Mouse (Mus musculus): ENCODE measurements around the gene Fam207a. TPM values are rescaled to one million over a fixed set of nuclear protein-coding genes. Genes with fewer than 3 reads are reported as not detected.

Gene Fam207a
- total and polyA plus RNA-seq, 2 experiments from 2014 or later: 32.7 to 47.1 TPM

- no peak overlapping the region for H3K4me2 ChIP-seq (ENCODE audit: low read depth, low read length, poor library complexity, severe bottlenecking)
- no peaks in the 10 kb centered on the region for H3K27me3 ChIP-seq (ENCODE audit: insufficient read depth, low read length)
- TF ChIP-seq CTCF (IDR thresholded peaks at IDR 0.05): no peak
- H3K4me1 ChIP-seq (ENCODE audit: insufficient read depth, low read length): no peaks in the 10 kb centered on the region
- H3K9me3 ChIP-seq (ENCODE audit: low read length): no peaks in the 10 kb centered on the region
- no peak overlapping the region for H3K4me3 ChIP-seq (ENCODE audit: low read depth, low read length)
- peak; percentile 6 for DNase-seq (ENCODE audit: low spot score)
- no peak for ATAC-seq (ENCODE audit: low FRiP score)
- no peaks in the 10 kb centered on the region for H3K36me3 ChIP-seq (ENCODE audit: insufficient read depth, low read length)
- no peak overlapping the region for H3K9ac ChIP-seq (replicated peaks; ENCODE audit: low read length, poor library complexity, severe bottlenecking)
- 71% methylated on average over 5 of the region's 5 CpGs for WGBS
- no peak overlapping the region for H3K27ac ChIP-seq (ENCODE audit: low read depth, low read length)
Measured at GRCm38 (mm10) chr10:77544916-77545315, 29.3 kb upstream of the Fam207a start.

GRCm38 (mm10) chr10:77543226-77543625 lies 27.6 kb upstream of the Fam207a start:
- Histone ChIP-seq H3K9me3 (ENCODE audit: low read length) (no peaks in the 10 kb centered on the region), H3K4me1 (ENCODE audit: insufficient read depth, low read length) (no peaks in the 10 kb centered on the region), H3K27me3 (ENCODE audit: insufficient read depth, low read length) (no peaks in the 10 kb centered on the region), H3K4me3 (ENCODE audit: low read depth, low read length) (no peak overlapping the region), H3K36me3 (ENCODE audit: insufficient read depth, low read length) (no peaks in the 10 kb centered on the region), H3K4me2 (ENCODE audit: low read depth, low read length, poor library complexity, severe bottlenecking) (no peak overlapping the region), H3K27ac (ENCODE audit: low read depth, low read length) (no peak overlapping the region), H3K9ac (replicated peaks; ENCODE audit: low read length, poor library complexity, severe bottlenecking) (no peak overlapping the region)
- WGBS: 53% methylated on average over 7 of the region's 7 CpGs
- DNase-seq (ENCODE audit: low spot score) (peak; percentile 9), ATAC-seq (ENCODE audit: low FRiP score) (no peak)
- TF ChIP-seq CTCF (IDR thresholded peaks at IDR 0.05): peak; percentile 53

- DNase-seq (ENCODE audit: low spot score) (no peak), ATAC-seq (ENCODE audit: low FRiP score) (no peak)
- H3K4me2 ChIP-seq (ENCODE audit: low read depth, low read length, poor library complexity, severe bottlenecking): no peak overlapping the region
- no peaks in the 10 kb centered on the region for H3K36me3 ChIP-seq (ENCODE audit: insufficient read depth, low read length)
- no peak for TF ChIP-seq CTCF (IDR thresholded peaks at IDR 0.05)
- 78% methylated on average over 10 of the region's 10 CpGs for WGBS
- no peak overlapping the region for H3K27ac ChIP-seq (ENCODE audit: low read depth, low read length)
- no peak overlapping the region for H3K9ac ChIP-seq (replicated peaks; ENCODE audit: low read length, poor library complexity, severe bottlenecking)
- H3K4me3 ChIP-seq (ENCODE audit: low read depth, low read length): no peak overlapping the region
- H3K4me1 ChIP-seq (ENCODE audit: insufficient read depth, low read length): no peaks in the 10 kb centered on the region
- H3K9me3 ChIP-seq (ENCODE audit: low read length): no peaks in the 10 kb centered on the region
- no peaks in the 10 kb centered on the region for H3K27me3 ChIP-seq (ENCODE audit: insufficient read depth, low read length)
Measured at GRCm38 (mm10) chr10:77541864-77542666, 26.5 kb upstream of the Fam207a start.

DNA sequence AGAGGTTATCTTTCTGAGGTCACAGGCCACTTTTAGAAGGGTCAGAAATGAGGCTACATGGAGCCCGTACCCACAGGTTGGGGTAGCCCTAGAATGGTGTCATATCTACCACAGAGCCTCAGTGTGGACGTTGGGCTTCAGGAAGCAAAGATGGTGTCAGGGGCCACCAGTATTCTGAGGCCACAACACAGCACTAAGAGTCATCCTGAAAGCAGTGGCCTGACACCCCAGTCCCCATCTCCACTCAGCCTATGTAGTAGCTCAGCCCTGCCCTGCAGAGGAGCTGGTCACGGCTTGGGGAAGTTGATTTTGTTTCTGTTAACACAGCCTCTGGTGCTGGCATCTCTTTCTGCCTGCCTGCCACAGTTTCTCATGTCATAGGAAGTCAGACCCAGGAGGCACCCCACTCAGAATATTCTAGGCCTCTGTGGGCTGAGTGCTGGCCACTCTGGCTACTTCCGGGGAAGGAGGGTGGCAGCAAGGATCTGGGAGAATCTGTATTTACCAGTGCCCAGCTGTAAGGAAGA lies 25.1 kb upstream of the Fam207a start:
- Histone ChIP-seq H3K27me3 (ENCODE audit: insufficient read depth, low read length) (no peaks in the 10 kb centered on the region), H3K9ac (replicated peaks; ENCODE audit: low read length, poor library complexity, severe bottlenecking) (no peak overlapping the region), H3K36me3 (ENCODE audit: insufficient read depth, low read length) (no peaks in the 10 kb centered on the region), H3K27ac (ENCODE audit: low read depth, low read length) (no peak overlapping the region), H3K4me1 (ENCODE audit: insufficient read depth, low read length) (no peaks in the 10 kb centered on the region), H3K4me3 (ENCODE audit: low read depth, low read length) (no peak overlapping the region), H3K9me3 (ENCODE audit: low read length) (no peaks in the 10 kb centered on the region), H3K4me2 (ENCODE audit: low read depth, low read length, poor library complexity, severe bottlenecking) (no peak overlapping the region)
- ATAC-seq (ENCODE audit: low FRiP score) (no peak), DNase-seq (ENCODE audit: low spot score) (no peak)
- WGBS: 92% methylated on average over 4 of the region's 4 CpGs
- no peak for TF ChIP-seq CTCF (IDR thresholded peaks at IDR 0.05)

GRCm38 (mm10) chr10:77539320-77539945 lies 23.8 kb upstream of the Fam207a start:
- WGBS: 87% methylated on average over 7 of the region's 7 CpGs
- H3K27ac ChIP-seq (ENCODE audit: low read depth, low read length): no peak overlapping the region

More at GRCm38 (mm10) chr10:77539320-77539945, 23.8 kb upstream of the Fam207a start:
- H3K4me1 ChIP-seq (ENCODE audit: insufficient read depth, low read length): no peaks in the 10 kb centered on the region
- no peaks in the 10 kb centered on the region for H3K36me3 ChIP-seq (ENCODE audit: insufficient read depth, low read length)
- no peak overlapping the region for H3K4me3 ChIP-seq (ENCODE audit: low read depth, low read length)
- no peak for TF ChIP-seq CTCF (IDR thresholded peaks at IDR 0.05)
- ATAC-seq (ENCODE audit: low FRiP score) (no peak), DNase-seq (ENCODE audit: low spot score) (no peak)
- H3K9me3 ChIP-seq (ENCODE audit: low read length): no peaks in the 10 kb centered on the region
- no peaks in the 10 kb centered on the region for H3K27me3 ChIP-seq (ENCODE audit: insufficient read depth, low read length)
- no peak overlapping the region for H3K9ac ChIP-seq (replicated peaks; ENCODE audit: low read length, poor library complexity, severe bottlenecking)
- H3K4me2 ChIP-seq (ENCODE audit: low read depth, low read length, poor library complexity, severe bottlenecking): no peak overlapping the region

All from midbrain, postnatal 0 days (tissue).